Mouse (Mus musculus): ENCODE data around the gene Tnxb.

The Tnxb gene

DNA sequence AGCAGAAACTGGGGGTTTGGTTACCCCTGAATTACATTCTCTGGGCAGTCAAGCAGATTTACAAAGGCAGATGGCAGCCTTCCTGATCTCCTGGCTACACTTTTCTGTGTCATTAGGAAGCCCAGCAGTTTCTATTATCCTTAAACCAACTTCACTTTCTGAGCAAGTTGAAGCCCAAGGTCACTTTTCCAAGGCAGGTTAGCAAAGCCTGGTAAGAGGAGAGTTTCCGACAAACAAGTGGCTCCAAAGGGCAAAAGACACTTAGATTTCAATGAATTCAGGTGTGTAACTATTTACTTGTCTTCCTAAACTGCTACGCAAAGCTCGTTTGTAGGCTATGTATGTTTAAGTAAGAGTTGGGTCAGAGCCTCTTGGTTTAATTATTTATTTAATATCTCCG is 27.0 kb upstream of the Tnxb start:
- no peak for DNase-seq (ENCODE audit: low spot score in 2 of 2)

- no peak for DNase-seq (ENCODE audit: low spot score in 2 of 2)
Observed at GRCm38 (mm10) chr17:34643944-34644343, 26.4 kb upstream of the Tnxb start.

GRCm38 (mm10) chr17:34644608-34645007 is 25.7 kb upstream of the Tnxb start, which contains the start of gene Fkbpl:
Gene Fkbpl, plus strand, starts transcription at chr17:34644764.
- peak; percentile 94 to 95 for DNase-seq (ENCODE audit: low spot score in 2 of 2)

- no peak for DNase-seq (ENCODE audit: low spot score in 2 of 2)
Observed at GRCm38 (mm10) chr17:34645256-34645829, 25.0 kb upstream of the Tnxb start.

DNA sequence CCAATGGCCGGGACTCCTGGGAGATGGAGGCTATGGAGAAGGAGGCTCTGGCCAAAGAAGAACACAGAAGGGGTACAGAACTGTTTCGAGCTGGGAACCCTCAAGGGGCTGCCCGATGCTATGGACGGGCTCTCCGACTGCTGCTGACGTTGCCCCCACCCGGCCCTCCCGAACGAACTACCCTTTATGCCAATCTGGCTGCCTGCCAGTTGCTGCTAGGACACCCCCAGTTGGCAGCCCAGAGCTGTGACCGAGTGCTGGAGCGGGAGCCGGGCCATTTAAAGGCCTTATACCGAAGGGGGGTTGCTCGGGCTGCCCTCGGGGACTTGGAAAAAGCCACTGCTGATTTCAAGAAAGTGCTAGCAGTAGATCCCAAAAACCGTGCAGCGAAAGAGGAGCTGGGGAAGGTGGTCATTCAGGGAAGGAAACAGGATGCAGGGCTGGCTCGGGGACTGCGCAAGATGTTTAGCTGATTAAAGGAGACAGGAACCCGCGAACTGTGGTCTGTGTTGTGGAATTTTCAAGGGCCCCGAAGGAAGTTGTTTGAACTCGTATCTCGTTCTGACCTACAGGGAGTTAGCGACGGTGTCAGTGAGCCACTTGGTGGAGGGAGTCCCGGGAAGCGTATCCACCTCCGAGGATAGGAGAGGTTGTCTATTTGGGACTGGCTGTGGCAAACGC is 24.4 kb upstream of the Tnxb start:
- DNase-seq (ENCODE audit: low spot score in 2 of 2): peak in 1 of 2 experiments; percentile 22

DNA sequence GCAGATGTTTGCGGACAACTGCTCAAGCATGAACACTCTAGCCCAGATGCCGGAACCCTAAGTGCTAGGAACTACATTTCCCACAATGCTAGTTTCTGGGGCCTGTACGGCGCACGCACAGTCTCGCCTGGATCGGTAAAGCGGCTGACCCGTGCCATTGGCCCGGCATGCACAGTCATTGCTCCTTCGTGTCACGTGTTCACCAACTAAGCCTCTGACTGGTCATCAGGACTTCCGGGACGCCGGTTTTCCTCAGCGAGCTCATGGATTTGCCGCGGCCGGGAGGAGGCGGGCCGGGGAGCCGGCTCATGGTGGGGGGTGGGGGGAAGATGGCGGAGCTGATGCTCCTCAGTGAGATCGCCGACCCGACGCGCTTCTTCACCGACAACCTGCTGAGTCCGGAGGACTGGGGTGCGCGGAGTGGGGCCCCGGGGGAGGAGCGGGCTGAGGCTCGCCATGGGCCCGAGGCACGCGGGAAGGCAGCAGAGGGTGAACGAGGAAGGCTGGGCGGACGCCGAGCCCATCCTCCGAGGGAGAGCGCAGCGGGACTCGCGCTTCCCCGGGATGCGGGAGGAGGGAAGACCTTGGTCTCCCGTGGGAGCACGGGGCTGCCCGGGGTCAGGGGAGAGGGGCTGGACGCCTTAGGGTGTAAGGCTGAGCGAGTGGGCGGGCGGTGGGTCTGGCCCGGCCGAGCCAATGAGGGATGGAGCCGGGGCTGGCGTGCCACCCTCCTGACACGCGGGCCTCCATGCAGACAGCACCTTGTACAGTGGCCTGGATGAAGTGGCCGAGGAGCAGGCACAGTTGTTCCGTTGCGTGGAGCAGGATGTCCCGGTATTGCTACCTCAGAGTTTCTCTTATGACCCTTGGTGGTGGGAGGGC is 23.2 kb upstream of the Tnxb start, which contains the start of gene Atf6b:
Atf6b (plus strand) TSS at position 241 of the 882 bp plus-strand sequence.
- peak; percentile 95 to 98 for DNase-seq (ENCODE audit: low spot score in 2 of 2)

- no peak for DNase-seq (ENCODE audit: low spot score in 2 of 2)
Observed at GRCm38 (mm10) chr17:34648141-34648890, 22.0 kb upstream of the Tnxb start.

- no peak for DNase-seq (ENCODE audit: low spot score in 2 of 2)
Observed at GRCm38 (mm10) chr17:34649106-34649864, 21.1 kb upstream of the Tnxb start.

DNA sequence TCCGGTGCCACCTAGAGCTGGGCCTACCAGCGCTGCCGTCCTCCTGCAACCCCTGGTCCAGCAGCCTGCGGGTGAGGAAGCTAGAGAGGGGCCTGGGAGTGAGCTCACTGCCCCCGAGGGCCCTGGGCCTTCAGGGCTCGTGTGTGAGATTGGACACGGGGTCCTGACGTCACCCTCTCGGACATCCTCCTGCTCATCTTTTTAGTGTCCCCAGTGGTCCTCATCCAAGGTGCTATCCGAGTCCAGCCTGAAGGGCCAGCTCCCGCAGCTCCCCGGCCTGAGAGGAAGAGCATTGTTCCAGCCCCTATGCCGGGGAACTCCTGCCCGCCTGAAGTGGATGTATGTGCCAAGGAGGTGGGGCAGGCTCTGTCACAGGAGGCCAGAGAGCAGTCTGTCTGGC is 19.6 kb upstream of the Tnxb start:
- DNase-seq (ENCODE audit: low spot score in 2 of 2): no peak

- DNase-seq (ENCODE audit: low spot score in 2 of 2): peak in 1 of 2 experiments; percentile 42
Observed at GRCm38 (mm10) chr17:34651507-34652221, 18.7 kb upstream of the Tnxb start.

DNA sequence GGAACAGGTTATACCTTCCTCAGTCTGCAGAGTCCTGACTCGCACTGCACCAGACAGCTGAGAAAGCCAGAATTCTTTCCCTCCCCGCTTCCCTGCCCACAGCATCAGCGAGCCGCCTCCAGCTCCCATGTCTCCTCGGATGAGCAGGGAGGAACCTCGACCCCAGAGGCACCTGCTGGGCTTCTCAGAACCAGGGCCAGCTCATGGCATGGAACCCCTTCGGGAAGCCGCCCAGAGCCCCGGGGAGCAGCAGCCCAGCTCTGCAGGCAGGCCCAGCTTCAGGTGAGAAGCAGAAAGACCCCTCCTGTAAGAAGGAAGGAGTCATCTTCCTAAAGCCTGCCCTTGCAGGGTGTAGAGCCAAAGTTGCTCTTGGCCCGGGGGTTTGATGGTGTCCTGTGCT is 17.8 kb upstream of the Tnxb start:
- no peak for DNase-seq (ENCODE audit: low spot score in 2 of 2)

GRCm38 (mm10) chr17:34652985-34653384 is 17.4 kb upstream of the Tnxb start:
- DNase-seq (ENCODE audit: low spot score in 2 of 2): no peak

DNA sequence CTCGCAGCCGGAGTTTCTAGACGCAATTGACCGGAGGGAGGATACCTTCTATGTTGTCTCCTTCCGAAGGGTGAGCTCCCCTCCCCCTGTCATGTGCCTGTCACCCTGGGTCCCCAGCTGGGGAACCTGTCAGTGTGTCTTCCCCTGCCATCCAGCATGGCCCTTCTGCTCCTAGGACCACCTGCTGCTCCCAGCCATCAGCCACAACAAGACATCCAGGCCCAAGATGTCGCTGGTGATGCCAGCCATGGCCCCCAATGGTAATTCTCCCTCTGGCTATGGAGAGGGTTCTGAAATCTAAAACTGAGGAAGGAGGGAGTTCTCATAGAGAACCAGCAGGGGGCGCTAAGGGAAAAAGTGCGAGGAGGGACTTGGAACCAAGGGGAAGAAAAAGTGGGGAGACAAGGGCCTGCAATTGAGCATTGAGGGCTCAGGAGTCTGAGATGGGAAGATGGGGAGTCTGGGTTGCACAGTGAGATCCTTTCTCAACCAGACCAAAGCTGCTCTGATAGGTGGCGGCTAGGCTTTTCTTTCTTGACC is 16.5 kb upstream of the Tnxb start:
- DNase-seq (ENCODE audit: low spot score in 2 of 2): peak in 1 of 2 experiments; percentile 15

GRCm38 (mm10) chr17:34654392-34654791 is 15.9 kb upstream of the Tnxb start:
- no peak for DNase-seq (ENCODE audit: low spot score in 2 of 2)

GRCm38 (mm10) chr17:34655160-34655559 is 15.2 kb upstream of the Tnxb start:
- DNase-seq (ENCODE audit: low spot score in 2 of 2): no peak

GRCm38 (mm10) chr17:34655581-34655991 is 14.7 kb upstream of the Tnxb start:
- DNase-seq (ENCODE audit: low spot score in 2 of 2): peak in 1 of 2 experiments; percentile 57

GRCm38 (mm10) chr17:34656666-34657065 is 13.7 kb upstream of the Tnxb start:
- no peak for DNase-seq (ENCODE audit: low spot score in 2 of 2)

DNA sequence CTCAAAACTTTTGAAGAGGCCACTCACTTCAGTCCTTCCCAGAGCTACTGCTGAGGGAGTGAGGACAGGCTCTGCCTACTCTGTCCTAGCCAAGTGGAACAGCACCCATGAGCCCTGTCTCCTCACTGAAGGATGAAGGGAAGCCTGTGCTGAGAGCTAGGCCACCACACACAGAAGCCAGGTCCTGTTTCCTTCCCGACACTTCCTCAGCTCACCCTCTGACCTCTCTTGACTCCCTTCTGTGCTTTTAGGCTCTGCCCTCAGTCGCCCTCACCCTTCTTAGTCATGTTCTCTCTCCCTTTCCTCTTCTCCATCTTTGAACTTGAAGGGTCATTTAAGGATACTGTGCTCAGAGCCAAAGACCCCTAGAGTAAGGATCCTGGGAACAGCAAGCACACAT is 13.1 kb upstream of the Tnxb start:
- no peak for DNase-seq (ENCODE audit: low spot score in 2 of 2)

GRCm38 (mm10) chr17:34658145-34658544 is 12.2 kb upstream of the Tnxb start:
- no peak for DNase-seq (ENCODE audit: low spot score in 2 of 2)

GRCm38 (mm10) chr17:34658591-34658990 is 11.7 kb upstream of the Tnxb start:
- no peak for DNase-seq (ENCODE audit: low spot score in 2 of 2)
